Mouse (Mus musculus) heart, adult 2 months (tissue): ENCODE measurements at regions not wholly inside any gene's neighbourhood (a gene's known extent, or its start where the extent isn't known, plus 50 kb on each side); places are given as distances from the start of the nearest gene placed in this dataset.

ENCODE experiments used
- CTCF ChIP-seq: fragments of 200-600 bp; IDR thresholded peaks from 2 replicates; pipeline ENCODE4 v1.8.1; 2022; ENCODE audit warnings: antibody characterized with exemption, mild to moderate bottlenecking, moderate library complexity
- EP300 ChIP-seq: fragments of 200-500 bp; IDR thresholded peaks from 2 replicates; pipeline ENCODE4 v1.6.1; 2011; ENCODE audit warnings: low read depth, low read length, control low read depth; ENCODE audit not compliant: insufficient read depth
- POLR2A ChIP-seq: fragments of 200-500 bp; IDR thresholded peaks from 2 replicates; pipeline ENCODE4 v1.6.1; 2011; ENCODE audit warnings: mild to moderate bottlenecking, low read depth, low read length, control low read depth; ENCODE audit not compliant: insufficient read depth

GRCm38 (mm10) chr15:68650033-68650432 lies 2149.3 kb upstream of the Lrrc6 start:
- TF ChIP-seq CTCF, result no peak
- TF ChIP-seq EP300, result no peak
- TF ChIP-seq POLR2A, result no peak
